In genomic region chr6:17065791-17066169, GRCm38 (mm10) we compare ENCODE assay signal across 8 mouse cellular contexts. TPM values are rescaled to one million over a fixed set of nuclear protein-coding genes. Genes with fewer than 3 reads are reported as not detected.
A peak's percentile ranks its signal among the peaks of the same experiment; 100 is the strongest.
DNase-seq lines count a peak whose midpoint lies in the region; ATAC-seq and TF ChIP-seq lines count a peak whose summit lies in the region.

No protein-coding gene starts in this region.

- peak overlapping the region; percentile 69 for H3K4me3 ChIP-seq in heart, adult 2 months
- H3K4me3 ChIP-seq in hindbrain, embryonic 12.5 days: peak overlapping the region; percentile 77

- peaks cover 4% of the 10 kb centered on the region; the same call in 1 of the 2 replicates for H3K27me3 ChIP-seq in heart, adult 2 months (ENCODE audit: control insufficient read depth, insufficient read depth, low read length)
- peaks cover 13% of the 10 kb centered on the region for H3K27me3 ChIP-seq in hindbrain, embryonic 12.5 days

- TF ChIP-seq EP300 in heart, adult 2 months (IDR thresholded peaks at IDR 0.05; ENCODE audit: insufficient read depth, low read depth, low read length): no peak

- peaks cover 2% of the 10 kb centered on the region; the same call in 1 of the 2 replicates for H3K4me1 ChIP-seq in heart, adult 2 months (ENCODE audit: control insufficient read depth, insufficient read depth, low read length)
- H3K4me1 ChIP-seq in hindbrain, embryonic 12.5 days: 0 out of 2 replicates have a peak, but pooled peaks cover 3% of the 10 kb centered on the region

- H3K27ac ChIP-seq in heart, adult 2 months: peak overlapping the region; percentile 62
- no peak overlapping the region for H3K27ac ChIP-seq in hindbrain, embryonic 12.5 days

- 3% methylated on average over 12 of the region's 12 CpGs for WGBS in heart, adult 2 months
- 6% methylated on average over 12 of the region's 12 CpGs for WGBS in hindbrain, embryonic 12.5 days

- H3K4me2 ChIP-seq in hindbrain, embryonic 12.5 days (replicated peaks): peak overlapping the region; percentile 87

- no peaks in the 10 kb centered on the region for H3K36me3 ChIP-seq in heart, adult 2 months (ENCODE audit: control insufficient read depth, insufficient read depth, low read length)
- no peaks in the 10 kb centered on the region for H3K36me3 ChIP-seq in hindbrain, embryonic 12.5 days

- no peak for DNase-seq in heart, adult 2 months
- no peak for DNase-seq in heart, adult 11 months
- DNase-seq in Muller cell, postnatal 12 days (ENCODE audit: inconsistent ontology term): peak; percentile 56
- peak; percentile 23 for DNase-seq in lung, postnatal 14 days
- DNase-seq in layer of hippocampus, adult 11-12 months (ENCODE audit: low spot score): no peak
- DNase-seq in cerebellum, adult 11 months: no peak
- DNase-seq in natural killer cell, adult 2 months (ENCODE audit: low spot score in 2 of 2): no peak

- H3K79me2 ChIP-seq in heart, adult 2 months (replicated peaks; ENCODE audit: control insufficient read depth, insufficient read depth, low read length): no peaks in the 10 kb centered on the region

- no peak for TF ChIP-seq POLR2A in heart, adult 2 months (IDR thresholded peaks at IDR 0.05; ENCODE audit: insufficient read depth, low read depth, low read length)

- intact Hi-C loops in heart, adult 2 months (cut with DNase I): loop anchor here (2.0 kb wide), 1 partner anchor 13 kb away; no protein-coding TSS in a partner anchor

- H3K9me3 ChIP-seq in hindbrain, embryonic 12.5 days (replicated peaks): no peaks in the 10 kb centered on the region

- ATAC-seq in hindbrain, embryonic 12.5 days (ENCODE audit: low FRiP score): no peak

- peak overlapping the region; percentile 16; the same call in 1 of the 2 replicates for H3K9ac ChIP-seq in heart, adult 2 months (ENCODE audit: low read depth, low read length)
- H3K9ac ChIP-seq in hindbrain, embryonic 12.5 days: peak overlapping the region; percentile 78

- TF ChIP-seq CTCF in heart, adult 2 months (IDR thresholded peaks at IDR 0.05): no peak

RNA-seq across cellular contexts. Expression of gene Tes, which starts 0.8 kb away (rescaled TPM):
- total RNA-seq in heart, adult 2 months (2021): 1 to 10 TPM; 2.3 to 4.0 TPM
- polyA plus RNA-seq in heart, adult 2 months (2012; rRNA removed): 3.3 and 3.9 TPM in 2 replicates
- polyA plus RNA-seq in hindbrain, embryonic 12.5 days (2016; fragmentation: Nextera tagmentation; extraction: Ambion mirVana): 58.5 and 64.2 TPM in 2 replicates

Comparison
In these comparisons a context has a peak if more than half of its experiments do, and no peak if none do; other contexts are left out.
1. DNase-seq: peak in Muller cell, postnatal 12 days (single experiment) and lung, postnatal 14 days (single experiment); none in heart, adult 2 months (0 of 2), heart, adult 11 months (single experiment), layer of hippocampus, adult 11-12 months (single experiment), cerebellum, adult 11 months (single experiment) and natural killer cell, adult 2 months (0 of 2).
2. RNA of gene Tes, which starts 0.8 kb away (polyA plus RNA-seq): 58.5 to 64.2 TPM in hindbrain, embryonic 12.5 days; 3.3 to 3.9 TPM in heart, adult 2 months; every median in the first group is over 10 times any median in the second.